Mouse (Mus musculus) forebrain, embryonic 12.5 days (tissue): Measurements from ENCODE around the gene Tenm1. TPM values are rescaled to one million over a fixed set of nuclear protein-coding genes. Genes with fewer than 3 reads are reported as not detected.

Experiments
- ATAC-seq: fragments of 200-750 bp; cut with Nextera tagmentation; 2 replicates; pipeline ENCODE4 v1.8.0; 2017; ENCODE audit warnings: moderate TSS enrichment; ENCODE audit not compliant: low FRiP score
- H3K27ac ChIP-seq: fragments of 300-500 bp; sonication (generic); 2 replicates; pipeline ENCODE4 v1.5.1; 2016; ENCODE audit warnings: mild to moderate bottlenecking
- H3K27me3 ChIP-seq: fragments of 300-500 bp; sonication (generic); 2 replicates; pipeline ENCODE4 v1.6.1; 2016; ENCODE audit warnings: mild to moderate bottlenecking
- H3K36me3 ChIP-seq: fragments of 300-500 bp; sonication (generic); replicated peaks from 2 replicates; pipeline ENCODE4 v1.6.1; 2016; ENCODE audit warnings: mild to moderate bottlenecking
- H3K4me1 ChIP-seq: fragments of 300-500 bp; sonication (generic); 2 replicates; pipeline ENCODE4 v1.6.1; 2016
- H3K4me2 ChIP-seq: fragments of 300-500 bp; sonication (generic); 2 replicates; pipeline ENCODE4 v1.6.1; 2016; ENCODE audit warnings: mild to moderate bottlenecking, moderate library complexity
- H3K4me3 ChIP-seq: fragments of 300-500 bp; sonication (generic); replicated peaks from 2 replicates; pipeline ENCODE4 v1.5.1; 2016; ENCODE audit warnings: mild to moderate bottlenecking
- H3K9ac ChIP-seq: fragments of 300-500 bp; sonication (generic); 2 replicates; pipeline ENCODE4 v1.6.1; 2016; ENCODE audit warnings: mild to moderate bottlenecking
- H3K9me3 ChIP-seq: fragments of 300-500 bp; sonication (generic); 2 replicates; pipeline ENCODE4 v1.6.1; 2016
- WGBS: fragments of 180-500 bp; shearing (Covaris S2); methylation state at CpG from one replicate; pipeline ENCODE4 v1.1.7; 2016; 5-methylcytosine and 5-hydroxymethylcytosine counted together
- polyA plus RNA-seq: library from polyadenylated mRNA; unstranded; fragments of >200 nt; fragmentation: Nextera tagmentation; extraction: Ambion mirVana; gene quantifications from 2 replicates; pipeline ENCODE4 v1.2.1, GENCODE M21; 2016

Tenm1 gene
- polyA plus RNA-seq, 1 experiment from 2014 or later = 6.8 TPM

GRCm38 (mm10) chrX:42700291-42700690 lies 728.6 kb downstream of the Tenm1 start:
- 70% methylated on average over 3 of the region's 3 CpGs for WGBS
- Histone ChIP-seq H3K4me1 (no peaks in the 10 kb centered on the region), H3K27ac (no peak overlapping the region), H3K36me3 (no peaks in the 10 kb centered on the region), H3K9me3 (no peaks in the 10 kb centered on the region), H3K9ac (no peak overlapping the region), H3K4me3 (no peak overlapping the region), H3K27me3 (no peaks in the 10 kb centered on the region), H3K4me2 (no peak overlapping the region)
- ATAC-seq = no peak

GRCm38 (mm10) chrX:42647131-42647530 lies 781.8 kb downstream of the Tenm1 start:
- Histone ChIP-seq H3K27ac (no peak overlapping the region), H3K4me1 (no peaks in the 10 kb centered on the region), H3K36me3 (no peaks in the 10 kb centered on the region), H3K9ac (no peak overlapping the region), H3K27me3 (no peaks in the 10 kb centered on the region), H3K4me3 (no peak overlapping the region), H3K4me2 (no peak overlapping the region), H3K9me3 (no peaks in the 10 kb centered on the region)
- no peak for ATAC-seq
- WGBS = 47% methylated on average over 3 of the region's 3 CpGs

GRCm38 (mm10) chrX:42580521-42580920 lies 848.4 kb downstream of the Tenm1 start:
- Histone ChIP-seq H3K4me3 (no peak overlapping the region), H3K9me3 (no peaks in the 10 kb centered on the region), H3K27me3 (no peaks in the 10 kb centered on the region), H3K4me2 (no peak overlapping the region), H3K4me1 (peaks cover 7% of the 10 kb centered on the region; the same call in 1 of the 2 replicates), H3K36me3 (no peaks in the 10 kb centered on the region), H3K9ac (no peak overlapping the region), H3K27ac (no peak overlapping the region)
- no peak for ATAC-seq
- 63% methylated on average over 2 of the region's 2 CpGs for WGBS

GRCm38 (mm10) chrX:42558683-42559082 lies 870.2 kb downstream of the Tenm1 start:
- Histone ChIP-seq H3K4me2 (no peak overlapping the region), H3K4me1 (no peaks in the 10 kb centered on the region), H3K27me3 (no peaks in the 10 kb centered on the region), H3K27ac (no peak overlapping the region), H3K36me3 (no peaks in the 10 kb centered on the region), H3K9me3 (no peaks in the 10 kb centered on the region), H3K9ac (no peak overlapping the region), H3K4me3 (no peak overlapping the region)
- 74% methylated on average over 4 of the region's 4 CpGs for WGBS
- ATAC-seq = no peak

GRCm38 (mm10) chrX:42557284-42557683 lies 871.6 kb downstream of the Tenm1 start:
- no peak overlapping the region for H3K4me2 ChIP-seq
- no peaks in the 10 kb centered on the region for H3K27me3 ChIP-seq
- H3K9ac ChIP-seq = no peak overlapping the region
- H3K9me3 ChIP-seq = no peaks in the 10 kb centered on the region
- no peaks in the 10 kb centered on the region for H3K4me1 ChIP-seq
- no peak overlapping the region for H3K4me3 ChIP-seq
- no peaks in the 10 kb centered on the region for H3K36me3 ChIP-seq
- 18% methylated on average over 7 of the region's 7 CpGs for WGBS
- no peak overlapping the region for H3K27ac ChIP-seq
- ATAC-seq = no peak

GRCm38 (mm10) chrX:42548513-42548912 lies 880.4 kb downstream of the Tenm1 start:
- Histone ChIP-seq H3K27me3 (no peaks in the 10 kb centered on the region), H3K9me3 (no peaks in the 10 kb centered on the region), H3K4me3 (no peak overlapping the region), H3K4me1 (no peaks in the 10 kb centered on the region), H3K4me2 (no peak overlapping the region), H3K36me3 (no peaks in the 10 kb centered on the region), H3K9ac (no peak overlapping the region), H3K27ac (no peak overlapping the region)
- WGBS = 66% methylated on average over 4 of the region's 4 CpGs
- ATAC-seq = no peak

- Histone ChIP-seq H3K27ac (no peak overlapping the region), H3K4me3 (no peak overlapping the region), H3K4me2 (no peak overlapping the region), H3K9me3 (no peaks in the 10 kb centered on the region), H3K9ac (no peak overlapping the region), H3K36me3 (no peaks in the 10 kb centered on the region), H3K27me3 (no peaks in the 10 kb centered on the region), H3K4me1 (peaks cover 3% of the 10 kb centered on the region; the same call in 1 of the 2 replicates)
- ATAC-seq = no peak
- 91% methylated on average over 1 of the region's 1 CpGs for WGBS
Observed at GRCm38 (mm10) chrX:42545076-42545475, 883.9 kb downstream of the Tenm1 start.

GRCm38 (mm10) chrX:42540756-42541053 lies 888.2 kb downstream of the Tenm1 start:
- no peak overlapping the region for H3K4me3 ChIP-seq
- no peaks in the 10 kb centered on the region for H3K36me3 ChIP-seq
- 27% methylated on average over 5 of the region's 5 CpGs for WGBS
- peak overlapping the region; percentile 63; the same call in 1 of the 2 replicates for H3K27ac ChIP-seq
- peak overlapping the region; percentile 24; the same call in 1 of the 2 replicates for H3K4me2 ChIP-seq
- ATAC-seq = no peak
- H3K9me3 ChIP-seq = no peaks in the 10 kb centered on the region
- H3K27me3 ChIP-seq = no peaks in the 10 kb centered on the region
- peaks cover 3% of the 10 kb centered on the region; the same call in 1 of the 2 replicates for H3K4me1 ChIP-seq
- H3K9ac ChIP-seq = no peak overlapping the region

GRCm38 (mm10) chrX:42540030-42540755 lies 888.7 kb downstream of the Tenm1 start:
- H3K4me2 ChIP-seq = peak overlapping the region; percentile 24; the same call in 1 of the 2 replicates
- WGBS = 24% methylated on average over 3 of the region's 3 CpGs
- H3K9me3 ChIP-seq = no peaks in the 10 kb centered on the region
- H3K9ac ChIP-seq = no peak overlapping the region
- peak; percentile 87 for ATAC-seq
- H3K27ac ChIP-seq = peak overlapping the region; percentile 63
- no peak overlapping the region for H3K4me3 ChIP-seq
- H3K36me3 ChIP-seq = no peaks in the 10 kb centered on the region
- no peaks in the 10 kb centered on the region for H3K27me3 ChIP-seq
- H3K4me1 ChIP-seq = peaks cover 3% of the 10 kb centered on the region; the same call in 1 of the 2 replicates

- Histone ChIP-seq H3K27ac (no peak overlapping the region), H3K27me3 (no peaks in the 10 kb centered on the region), H3K36me3 (no peaks in the 10 kb centered on the region), H3K4me3 (no peak overlapping the region), H3K9ac (no peak overlapping the region), H3K4me1 (no peaks in the 10 kb centered on the region), H3K4me2 (no peak overlapping the region), H3K9me3 (no peaks in the 10 kb centered on the region)
- 67% methylated on average over 4 of the region's 4 CpGs for WGBS
- no peak for ATAC-seq
Observed at GRCm38 (mm10) chrX:42530703-42531102, 898.2 kb downstream of the Tenm1 start.

- H3K4me3 ChIP-seq = no peak overlapping the region
- no peak overlapping the region for H3K27ac ChIP-seq
- H3K9me3 ChIP-seq = no peaks in the 10 kb centered on the region
- H3K36me3 ChIP-seq = no peaks in the 10 kb centered on the region
- H3K4me2 ChIP-seq = no peak overlapping the region
- no peaks in the 10 kb centered on the region for H3K4me1 ChIP-seq
- no peaks in the 10 kb centered on the region for H3K27me3 ChIP-seq
- ATAC-seq = no peak
- 83% methylated on average over 2 of the region's 2 CpGs for WGBS
- H3K9ac ChIP-seq = no peak overlapping the region
Observed at GRCm38 (mm10) chrX:42522868-42523267, 906.1 kb downstream of the Tenm1 start.

GRCm38 (mm10) chrX:42512567-42512966 lies 916.4 kb downstream of the Tenm1 start:
- Histone ChIP-seq H3K9ac (no peak overlapping the region), H3K4me3 (no peak overlapping the region), H3K4me1 (no peaks in the 10 kb centered on the region), H3K27ac (no peak overlapping the region), H3K36me3 (no peaks in the 10 kb centered on the region), H3K9me3 (no peaks in the 10 kb centered on the region), H3K4me2 (no peak overlapping the region), H3K27me3 (no peaks in the 10 kb centered on the region)
- ATAC-seq = no peak

- WGBS = 79% methylated on average over 2 of the region's 2 CpGs
- ATAC-seq = no peak
- H3K27me3 ChIP-seq = no peaks in the 10 kb centered on the region
- H3K4me3 ChIP-seq = no peak overlapping the region
- no peak overlapping the region for H3K27ac ChIP-seq
- H3K4me2 ChIP-seq = no peak overlapping the region
- no peaks in the 10 kb centered on the region for H3K4me1 ChIP-seq
- no peaks in the 10 kb centered on the region for H3K9me3 ChIP-seq
- no peak overlapping the region for H3K9ac ChIP-seq
- no peaks in the 10 kb centered on the region for H3K36me3 ChIP-seq
Observed at GRCm38 (mm10) chrX:42511105-42511504, 917.8 kb downstream of the Tenm1 start.
